Mouse (Mus musculus) monocyte, adult 5-6 weeks (primary cell): Measurements from ENCODE around the gene Vmn2r38. TPM values are rescaled to one million over a fixed set of nuclear protein-coding genes. Genes with fewer than 3 reads are reported as not detected.
"Not testable (repeated sequence)": the region's sequence is repeated elsewhere in the genome, so short reads cannot be mapped to it uniquely, and the experiment has no call there.

Experiments
- ATAC-seq: fragments of 153-309, 156-312 bp; replicated peaks from 2 replicates; pipeline ENCODE4 v1.8.0; 2017; ENCODE audit warnings: mild to moderate bottlenecking; ENCODE audit not compliant: low TSS enrichment, insufficient number of reproducible peaks, severe bottlenecking, poor library complexity, low FRiP score
- total RNA-seq: library from RNA; stranded (forward); fragments of 200-1000, 200-491, 200-594 nt; gene quantifications from 3 replicates; pipeline ENCODE4 v1.2.3, GENCODE M21; 2017

The Vmn2r38 gene
- total RNA-seq, result not detected in 3 replicates

- ATAC-seq, result not testable (repeated sequence)
Observed at GRCm38 (mm10) chr7:9097781-9098180, at the start of gene Vmn2r38. Vmn2r38 (minus strand) TSS chr7:9097881.

- not testable (repeated sequence) for ATAC-seq
Observed at GRCm38 (mm10) chr7:9065353-9065752, 32.3 kb downstream of the Vmn2r38 start.

GRCm38 (mm10) chr7:9030698-9031097 is 67.0 kb downstream of the Vmn2r38 start, which contains the start of gene Vmn2r39:
Vmn2r39 (minus strand) TSS chr7:9030798.
- ATAC-seq, result not testable (repeated sequence)

Other genes starting within 250 kb of the Vmn2r38 start
- not detected in 3 replicates for gene Vmn2r40, start 166.4 kb downstream of the Vmn2r38 start, total RNA-seq
- not detected in 3 replicates for gene Vmn2r39, start 67.1 kb downstream of the Vmn2r38 start, total RNA-seq
- not detected in 3 replicates for gene Vmn2r37, start 125.8 kb upstream of the Vmn2r38 start, total RNA-seq